Mouse (Mus musculus): Measurements from ENCODE around the gene Aldh1b1. TPM values are rescaled to one million over a fixed set of nuclear protein-coding genes. Genes with fewer than 3 reads are reported as not detected.

Aldh1b1 gene
- polyA plus RNA-seq, 1 experiment: not detected

DNA sequence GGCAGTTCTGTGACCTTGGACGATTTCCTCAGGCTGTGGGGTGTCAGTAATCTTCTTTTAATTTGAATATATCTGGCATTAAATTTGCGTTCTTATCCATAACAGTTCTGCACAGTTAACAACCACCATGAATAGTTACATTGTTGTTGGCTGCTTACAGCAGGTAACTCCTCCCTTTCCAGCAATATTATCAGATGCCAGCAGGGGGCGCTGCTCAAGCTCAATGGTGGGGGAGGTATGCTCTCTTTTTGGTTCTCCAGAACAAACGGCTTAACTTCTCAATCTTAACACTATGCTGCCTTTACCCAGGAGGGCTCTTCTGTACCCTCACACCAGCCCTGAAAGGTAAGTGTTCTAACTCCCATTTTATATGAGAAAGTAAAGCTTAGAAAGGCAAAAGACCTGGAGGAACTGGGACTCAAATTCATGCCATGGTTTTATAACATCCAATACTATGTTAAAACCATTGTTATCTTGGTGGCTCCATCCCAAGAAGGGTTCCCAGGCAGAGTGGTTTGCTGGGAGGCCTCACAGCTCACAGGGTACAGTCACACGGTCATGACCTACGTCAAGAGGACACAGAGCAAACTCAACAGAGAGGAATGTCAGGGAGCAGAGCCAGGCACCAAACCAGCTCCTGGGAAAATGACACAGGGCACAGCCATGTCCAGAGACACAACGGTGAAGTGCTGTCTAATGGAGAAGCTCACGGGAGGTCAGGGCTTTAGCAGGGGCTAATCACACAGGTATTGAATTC is 21.4 kb downstream of the Aldh1b1 start:
- Histone ChIP-seq H3K27me3 (ENCODE audit: control insufficient read depth, insufficient read depth, insufficient read length) (peaks cover 49% of the 10 kb centered on the region), H3K4me3 (ENCODE audit: insufficient read depth, poor library complexity, severe bottlenecking) (no peak overlapping the region), H3ac (ENCODE audit: control insufficient read depth, insufficient read length, low read depth) (no peak overlapping the region), H3K79me3 (ENCODE audit: low read depth) (no peaks in the 10 kb centered on the region), H3K79me2 (ENCODE audit: control insufficient read depth, insufficient read depth) (no peaks in the 10 kb centered on the region), H3K36me3 (ENCODE audit: control insufficient read depth, insufficient read depth) (no peaks in the 10 kb centered on the region)
- TF ChIP-seq MYOD1 (IDR thresholded peaks at IDR 0.05; ENCODE audit: control insufficient read depth, insufficient read length, low read depth): no peak
- TF ChIP-seq FOSL1 (IDR thresholded peaks at IDR 0.05; ENCODE audit: insufficient read depth, low read length, poor library complexity, severe bottlenecking): no peak
- no peak for TF ChIP-seq CEBPB (IDR thresholded peaks at IDR 0.05; ENCODE audit: low read depth)
- no peak for TF ChIP-seq MYOG (IDR thresholded peaks at IDR 0.05; ENCODE audit: control insufficient read depth, extremely low read depth, insufficient read length)
- TF ChIP-seq CTCF (IDR thresholded peaks at IDR 0.05; ENCODE audit: control insufficient read depth, insufficient read depth, insufficient read length): no peak
- TF ChIP-seq MAX (IDR thresholded peaks at IDR 0.05): no peak
- TF ChIP-seq USF1 (IDR thresholded peaks at IDR 0.05; ENCODE audit: low read depth): no peak

- Histone ChIP-seq H3ac (ENCODE audit: control insufficient read depth, insufficient read length, low read depth) (no peak overlapping the region), H3K4me3 (ENCODE audit: insufficient read depth, poor library complexity, severe bottlenecking) (no peak overlapping the region), H3K79me2 (ENCODE audit: control insufficient read depth, insufficient read depth) (no peaks in the 10 kb centered on the region), H3K27me3 (ENCODE audit: control insufficient read depth, insufficient read depth, insufficient read length) (peaks cover 65% of the 10 kb centered on the region), H3K79me3 (ENCODE audit: low read depth) (no peaks in the 10 kb centered on the region), H3K36me3 (ENCODE audit: control insufficient read depth, insufficient read depth) (no peaks in the 10 kb centered on the region)
- TF ChIP-seq MYOG (IDR thresholded peaks at IDR 0.05; ENCODE audit: control insufficient read depth, extremely low read depth, insufficient read length) (no peak), MAX (IDR thresholded peaks at IDR 0.05) (no peak), FOSL1 (IDR thresholded peaks at IDR 0.05; ENCODE audit: insufficient read depth, low read length, poor library complexity, severe bottlenecking) (no peak), MYOD1 (IDR thresholded peaks at IDR 0.05; ENCODE audit: control insufficient read depth, insufficient read length, low read depth) (no peak), CTCF (IDR thresholded peaks at IDR 0.05; ENCODE audit: control insufficient read depth, insufficient read depth, insufficient read length) (no peak)
Measured at GRCm38 (mm10) chr4:45821995-45822394, 23.2 kb downstream of the Aldh1b1 start.

GRCm38 (mm10) chr4:45822781-45823575 is 24.2 kb downstream of the Aldh1b1 start:
- Histone ChIP-seq H3K79me3 (ENCODE audit: low read depth) (no peaks in the 10 kb centered on the region), H3K36me3 (ENCODE audit: control insufficient read depth, insufficient read depth) (no peaks in the 10 kb centered on the region), H3K79me2 (ENCODE audit: control insufficient read depth, insufficient read depth) (no peaks in the 10 kb centered on the region), H3K27me3 (ENCODE audit: control insufficient read depth, insufficient read depth, insufficient read length) (peaks cover 73% of the 10 kb centered on the region), H3K4me3 (ENCODE audit: insufficient read depth, poor library complexity, severe bottlenecking) (no peak overlapping the region), H3ac (ENCODE audit: control insufficient read depth, insufficient read length, low read depth) (no peak overlapping the region)
- no peak for TF ChIP-seq CEBPB (IDR thresholded peaks at IDR 0.05; ENCODE audit: low read depth)
- no peak for TF ChIP-seq MYOG (IDR thresholded peaks at IDR 0.05; ENCODE audit: control insufficient read depth, extremely low read depth, insufficient read length)
- TF ChIP-seq USF1 (IDR thresholded peaks at IDR 0.05; ENCODE audit: low read depth): no peak
- TF ChIP-seq MAX (IDR thresholded peaks at IDR 0.05): no peak
- no peak for TF ChIP-seq MYOD1 (IDR thresholded peaks at IDR 0.05; ENCODE audit: control insufficient read depth, insufficient read length, low read depth)
- no peak for TF ChIP-seq CTCF (IDR thresholded peaks at IDR 0.05; ENCODE audit: control insufficient read depth, insufficient read depth, insufficient read length)
- no peak for TF ChIP-seq FOSL1 (IDR thresholded peaks at IDR 0.05; ENCODE audit: insufficient read depth, low read length, poor library complexity, severe bottlenecking)

DNA sequence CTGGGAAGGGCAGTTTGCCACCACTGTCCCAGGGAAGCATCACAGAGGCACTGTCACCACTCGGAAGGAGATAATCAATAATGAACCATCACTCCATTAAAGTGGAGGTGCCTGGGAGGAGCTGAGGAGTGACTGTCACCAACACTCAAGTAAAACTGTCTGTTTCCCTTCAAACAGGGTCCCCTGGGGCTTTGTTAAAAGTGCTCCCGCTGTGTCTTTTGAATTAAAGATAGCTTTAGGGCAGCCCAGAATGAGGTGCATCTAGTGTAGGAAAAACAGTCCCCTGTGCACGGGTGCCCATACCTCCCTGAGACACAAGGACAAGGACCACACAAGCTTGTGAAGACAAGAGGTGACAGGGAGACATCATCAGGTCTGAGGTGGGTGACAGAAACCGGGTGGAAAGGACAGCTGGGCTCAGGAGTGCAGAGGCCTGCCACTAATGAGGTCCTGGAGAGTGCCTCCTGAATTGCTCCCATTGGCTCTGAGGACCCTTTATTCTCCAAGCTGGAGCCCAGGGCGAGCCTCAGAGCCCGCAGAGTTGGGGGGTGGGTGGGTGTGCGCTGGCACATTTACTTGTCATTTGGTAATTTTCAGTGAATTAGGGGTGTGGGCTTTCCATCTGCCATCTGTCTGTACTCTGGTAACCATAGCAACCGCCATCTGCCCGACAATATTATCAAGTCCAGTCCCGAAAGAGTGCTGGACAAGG is 25.4 kb downstream of the Aldh1b1 start:
- no peaks in the 10 kb centered on the region for H3K79me2 ChIP-seq (ENCODE audit: control insufficient read depth, insufficient read depth)
- no peak overlapping the region for H3K4me3 ChIP-seq (ENCODE audit: insufficient read depth, poor library complexity, severe bottlenecking)
- H3K27me3 ChIP-seq (ENCODE audit: control insufficient read depth, insufficient read depth, insufficient read length): peaks cover 80% of the 10 kb centered on the region
- H3K79me3 ChIP-seq (ENCODE audit: low read depth): no peaks in the 10 kb centered on the region
- H3ac ChIP-seq (ENCODE audit: control insufficient read depth, insufficient read length, low read depth): no peak overlapping the region
- TF ChIP-seq MYOG (IDR thresholded peaks at IDR 0.05; ENCODE audit: control insufficient read depth, extremely low read depth, insufficient read length) (no peak), CTCF (IDR thresholded peaks at IDR 0.05; ENCODE audit: control insufficient read depth, insufficient read depth, insufficient read length) (no peak), FOSL1 (IDR thresholded peaks at IDR 0.05; ENCODE audit: insufficient read depth, low read length, poor library complexity, severe bottlenecking) (no peak), CEBPB (IDR thresholded peaks at IDR 0.05; ENCODE audit: low read depth) (no peak), MAX (IDR thresholded peaks at IDR 0.05) (no peak), MYOD1 (IDR thresholded peaks at IDR 0.05; ENCODE audit: control insufficient read depth, insufficient read length, low read depth) (no peak), USF1 (IDR thresholded peaks at IDR 0.05; ENCODE audit: low read depth) (no peak)
- H3K36me3 ChIP-seq (ENCODE audit: control insufficient read depth, insufficient read depth): no peaks in the 10 kb centered on the region

DNA sequence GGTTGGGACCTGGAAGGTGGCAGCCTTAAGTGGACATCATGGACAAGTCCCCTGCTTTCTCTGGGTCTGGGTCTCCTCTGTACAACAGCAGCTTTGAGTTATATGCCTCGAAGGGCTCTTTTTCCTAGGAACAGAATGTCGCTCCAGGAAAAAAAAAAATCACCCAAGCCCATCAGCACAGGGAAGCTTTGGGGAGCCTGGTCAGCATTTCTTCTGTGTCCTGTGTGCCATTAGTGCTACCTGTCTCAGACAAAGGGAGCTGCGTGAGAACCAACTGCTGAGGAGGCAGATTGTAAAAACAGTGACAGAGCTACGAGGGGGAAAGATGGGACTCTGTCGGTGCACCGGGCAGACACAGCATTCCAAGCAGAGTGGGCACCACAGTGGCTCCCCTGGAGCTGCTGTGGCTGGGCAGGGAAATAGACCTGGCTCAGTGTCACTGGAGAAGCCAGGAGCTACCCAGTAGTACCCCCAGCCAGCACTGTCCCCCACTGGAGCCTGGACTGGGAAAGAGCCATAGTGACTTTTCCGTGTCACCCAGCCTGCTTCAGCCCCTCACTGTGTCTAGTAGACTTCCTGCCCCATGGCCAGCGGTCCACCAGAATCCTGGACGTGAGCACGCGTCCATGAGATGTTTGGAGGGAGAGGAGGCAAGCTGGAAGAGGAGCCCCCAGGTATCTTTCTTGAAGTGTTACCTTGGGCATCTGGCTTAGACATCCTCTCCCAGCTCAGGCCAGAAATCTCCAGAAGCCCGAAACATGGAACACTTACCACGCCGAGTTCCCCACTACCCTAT is 26.1 kb downstream of the Aldh1b1 start:
- no peaks in the 10 kb centered on the region for H3K79me3 ChIP-seq (ENCODE audit: low read depth)
- no peak overlapping the region for H3ac ChIP-seq (ENCODE audit: control insufficient read depth, insufficient read length, low read depth)
- H3K36me3 ChIP-seq (ENCODE audit: control insufficient read depth, insufficient read depth): no peaks in the 10 kb centered on the region
- TF ChIP-seq MYOD1 (IDR thresholded peaks at IDR 0.05; ENCODE audit: control insufficient read depth, insufficient read length, low read depth) (no peak), MAX (IDR thresholded peaks at IDR 0.05) (no peak), FOSL1 (IDR thresholded peaks at IDR 0.05; ENCODE audit: insufficient read depth, low read length, poor library complexity, severe bottlenecking) (no peak), CEBPB (IDR thresholded peaks at IDR 0.05; ENCODE audit: low read depth) (no peak), MYOG (IDR thresholded peaks at IDR 0.05; ENCODE audit: control insufficient read depth, extremely low read depth, insufficient read length) (no peak), USF1 (IDR thresholded peaks at IDR 0.05; ENCODE audit: low read depth) (no peak), CTCF (IDR thresholded peaks at IDR 0.05; ENCODE audit: control insufficient read depth, insufficient read depth, insufficient read length) (no peak)
- H3K4me3 ChIP-seq (ENCODE audit: insufficient read depth, poor library complexity, severe bottlenecking): no peak overlapping the region
- no peaks in the 10 kb centered on the region for H3K79me2 ChIP-seq (ENCODE audit: control insufficient read depth, insufficient read depth)
- H3K27me3 ChIP-seq (ENCODE audit: control insufficient read depth, insufficient read depth, insufficient read length): peaks cover 80% of the 10 kb centered on the region
